Mouse (Mus musculus): ENCODE results near the gene Nek9.

The Nek9 gene

DNA sequence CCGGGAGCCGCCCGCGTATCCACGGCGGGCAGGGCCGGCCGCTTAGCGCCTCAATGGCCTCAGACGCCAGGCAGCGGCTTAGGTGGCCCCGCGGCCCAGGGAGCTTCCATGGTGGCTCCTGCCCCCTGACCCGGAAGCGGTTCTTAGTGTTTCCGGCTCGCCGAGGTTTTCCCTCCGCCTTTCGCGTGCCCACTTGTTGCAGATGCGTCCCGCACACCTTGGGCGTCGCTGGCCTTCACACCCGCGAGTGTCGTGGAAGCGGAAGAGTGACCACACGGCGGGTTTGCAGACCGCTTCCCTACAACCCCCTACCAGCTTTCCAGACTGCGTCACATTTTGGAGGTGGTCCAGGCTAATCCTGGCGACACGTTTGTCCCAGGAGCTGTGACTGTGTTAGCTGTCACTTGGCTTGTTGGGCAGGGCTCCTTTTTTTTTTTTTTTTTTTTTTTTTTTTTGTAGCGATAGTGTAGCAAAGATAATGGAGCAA lies at the start of gene Nek9:
Gene Nek9, minus strand, starts transcription at position 120 of the 487 bp plus-strand sequence.
- peak; percentile 94 for DNase-seq (ENCODE audit: low read depth, low spot score)

GRCm38 (mm10) chr12:85385995-85386375 lies 46.8 kb upstream of the Nek9 start:
- no peak for DNase-seq (ENCODE audit: low read depth, low spot score)

- no peak for DNase-seq (ENCODE audit: low read depth, low spot score)
These were observed 46.3 kb upstream of the Nek9 start for GRCm38 (mm10) chr12:85385329-85385994.

DNA sequence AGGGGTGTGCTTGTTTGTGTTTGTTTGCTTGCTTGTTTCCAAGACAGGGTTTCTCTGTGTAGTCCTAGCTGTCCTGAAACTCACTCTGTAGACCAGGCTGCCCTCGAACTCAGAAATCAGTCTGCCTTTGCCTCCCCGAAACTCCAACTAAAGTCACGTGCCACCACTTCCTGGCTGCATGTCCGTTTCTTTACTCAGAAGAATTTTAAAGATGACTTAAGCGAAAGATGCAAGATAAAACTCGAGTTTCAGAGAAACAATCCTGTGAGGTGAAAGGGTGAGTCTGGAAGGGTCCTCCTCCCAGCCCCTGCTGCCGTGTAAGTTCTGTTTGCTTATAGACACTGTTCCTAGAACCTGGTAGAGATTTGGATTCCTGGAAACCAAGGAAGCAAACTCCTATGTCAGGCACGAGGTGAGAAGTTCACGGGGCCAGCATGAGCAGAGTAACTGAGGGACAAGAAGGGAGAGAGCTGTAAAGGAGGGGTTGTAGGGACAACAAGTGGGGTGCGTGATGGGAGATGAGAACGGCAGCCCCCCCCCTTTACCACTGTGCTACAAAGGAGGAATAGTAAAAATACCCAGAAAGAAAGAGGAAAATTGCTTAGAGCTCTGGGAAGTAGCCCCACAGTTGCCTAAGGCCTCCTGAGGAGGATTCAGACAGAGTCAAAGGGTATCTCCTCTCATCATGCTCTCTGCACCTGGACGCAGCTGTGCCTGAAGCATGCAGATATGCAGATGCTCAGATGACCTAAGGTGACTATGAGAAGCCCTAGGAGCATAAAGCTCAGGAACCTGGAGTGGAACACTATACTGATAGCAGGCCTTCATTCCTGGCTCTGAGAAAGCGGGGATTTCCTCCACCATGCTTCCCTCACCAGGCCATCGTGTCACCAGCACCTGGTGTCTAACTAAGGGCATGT lies 43.9 kb upstream of the Nek9 start:
- DNase-seq (ENCODE audit: low read depth, low spot score): no peak

GRCm38 (mm10) chr12:85381570-85381969 lies 42.4 kb upstream of the Nek9 start:
- DNase-seq (ENCODE audit: low read depth, low spot score): no peak

- DNase-seq (ENCODE audit: low read depth, low spot score): no peak
These were observed 41.8 kb upstream of the Nek9 start for GRCm38 (mm10) chr12:85380942-85381341.

DNA sequence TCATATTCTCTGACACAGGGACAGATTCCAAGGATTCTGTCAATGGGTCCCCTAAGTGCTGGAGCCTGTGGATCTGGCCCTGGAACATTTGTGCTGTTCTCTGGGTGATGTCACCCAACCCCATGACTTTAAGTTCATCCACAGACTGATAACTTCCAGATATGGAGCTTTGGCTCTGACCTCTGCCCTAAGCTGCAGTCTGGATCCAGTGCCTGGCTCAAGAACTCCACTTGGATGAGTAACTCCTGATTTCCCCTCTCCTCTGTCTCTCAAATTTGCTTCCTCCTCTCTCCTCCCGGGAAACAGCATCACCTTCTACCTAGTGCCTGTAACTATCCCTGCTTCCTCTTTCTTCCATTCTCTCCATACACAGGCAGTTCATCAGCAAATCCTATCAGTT lies 41.1 kb upstream of the Nek9 start:
- DNase-seq (ENCODE audit: low read depth, low spot score): no peak

DNA sequence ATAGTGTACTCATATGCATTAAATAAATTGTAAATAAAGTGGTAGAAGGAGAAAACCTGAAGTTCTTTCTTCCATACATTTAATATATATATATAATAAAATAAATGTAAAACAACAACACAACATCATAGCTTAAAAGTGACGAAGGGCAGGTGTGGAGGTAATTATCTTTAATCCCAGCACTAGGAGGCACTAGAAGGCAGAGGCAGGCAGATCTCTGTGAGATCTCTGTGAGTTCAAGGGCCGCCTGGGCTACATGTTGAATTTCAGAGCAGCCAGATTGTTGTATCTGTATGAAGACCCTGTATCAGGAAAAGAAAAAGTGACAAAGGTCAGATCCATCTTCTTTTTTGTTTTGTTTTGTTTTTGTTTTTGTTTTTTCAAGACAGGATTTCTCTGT lies 39.1 kb upstream of the Nek9 start:
- DNase-seq (ENCODE audit: low read depth, low spot score): no peak

DNA sequence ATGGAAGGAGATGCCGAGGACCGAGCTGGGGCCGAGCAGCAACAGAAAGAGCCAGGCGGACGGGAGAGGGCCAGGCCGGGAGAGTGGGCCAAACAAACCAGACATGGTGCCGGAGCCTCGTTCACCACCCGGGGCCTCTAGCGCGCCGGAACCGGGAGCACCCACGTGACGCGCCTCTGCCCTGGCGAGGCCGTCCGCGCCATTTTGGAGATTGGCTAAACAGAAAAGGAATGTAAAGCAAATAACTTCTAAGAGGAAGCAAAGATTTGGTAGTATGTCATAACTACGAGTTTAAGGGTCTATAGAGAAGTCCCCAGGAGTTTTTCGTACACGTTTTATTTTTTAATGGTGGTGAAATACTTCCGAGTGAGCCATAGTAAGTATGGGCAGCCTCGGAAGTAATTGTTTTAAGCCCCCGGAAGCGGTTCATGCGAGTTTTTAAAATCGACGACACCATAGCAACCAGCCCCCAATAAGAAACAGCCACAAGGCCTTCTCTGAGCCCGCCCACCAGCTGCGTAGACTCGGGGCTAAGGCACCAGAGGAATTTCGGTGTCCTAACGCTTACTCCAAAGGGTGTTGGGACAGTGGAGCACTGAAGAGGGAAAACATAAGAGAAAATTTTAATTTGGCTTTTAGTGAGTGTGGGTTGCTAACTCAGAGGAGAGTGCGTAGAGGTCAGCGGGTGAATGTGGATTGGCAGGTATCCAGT lies 35.6 kb upstream of the Nek9 start, which contains the start of gene Tmed10:
Gene Tmed10, minus strand, starts transcription at position 287 of the 712 bp plus-strand sequence.
- DNase-seq (ENCODE audit: low read depth, low spot score): peak; percentile 93

GRCm38 (mm10) chr12:85373591-85374560 lies 34.7 kb upstream of the Nek9 start:
- peak; percentile 54 for DNase-seq (ENCODE audit: low read depth, low spot score)

GRCm38 (mm10) chr12:85372068-85372665 lies 33.0 kb upstream of the Nek9 start:
- DNase-seq (ENCODE audit: low read depth, low spot score): no peak

- no peak for DNase-seq (ENCODE audit: low read depth, low spot score)
These were observed 29.4 kb upstream of the Nek9 start for GRCm38 (mm10) chr12:85368441-85369063.

GRCm38 (mm10) chr12:85366271-85366670 lies 27.1 kb upstream of the Nek9 start:
- DNase-seq (ENCODE audit: low read depth, low spot score): no peak

- no peak for DNase-seq (ENCODE audit: low read depth, low spot score)
These were observed 23.3 kb upstream of the Nek9 start for GRCm38 (mm10) chr12:85362510-85362909.

- no peak for DNase-seq (ENCODE audit: low read depth, low spot score)
These were observed 22.4 kb upstream of the Nek9 start for GRCm38 (mm10) chr12:85361580-85361979.

- no peak for DNase-seq (ENCODE audit: low read depth, low spot score)
These were observed 22.0 kb upstream of the Nek9 start for GRCm38 (mm10) chr12:85361165-85361564.

- DNase-seq (ENCODE audit: low read depth, low spot score): no peak
These were observed 14.9 kb upstream of the Nek9 start for GRCm38 (mm10) chr12:85354061-85354460.

GRCm38 (mm10) chr12:85350407-85351232 lies 11.5 kb upstream of the Nek9 start:
- DNase-seq (ENCODE audit: low read depth, low spot score): no peak

GRCm38 (mm10) chr12:85348338-85348737 lies 9.2 kb upstream of the Nek9 start:
- no peak for DNase-seq (ENCODE audit: low read depth, low spot score)
